Mouse (Mus musculus) thymus, adult 2 months (tissue): ENCODE results near the gene Wdr37.

Source experiments
- CTCF ChIP-seq: fragments of 200-500 bp; IDR thresholded peaks from 2 replicates; pipeline ENCODE4 v1.5.1; 2012; ENCODE audit warnings: mild to moderate bottlenecking, control low read depth, low read length, moderate library complexity, borderline replicate concordance; ENCODE audit not compliant: control insufficient read depth, poor library complexity, insufficient read depth; ENCODE audit errors: extremely low read depth
- POLR2A ChIP-seq: fragments of 200-500 bp; IDR thresholded peaks from 2 replicates; pipeline ENCODE4 v1.6.1; 2012; ENCODE audit warnings: mild to moderate bottlenecking, low read length, control low read depth, moderate library complexity; ENCODE audit not compliant: control insufficient read depth, poor library complexity, insufficient read depth; ENCODE audit errors: extremely low read depth

GRCm38 (mm10) chr13:8831546-8832251, 40.0 kb downstream of the Wdr37 start:
- TF ChIP-seq CTCF: no peak
- TF ChIP-seq POLR2A: no peak
